Mouse (Mus musculus) spleen, adult 2 months (tissue): ENCODE results near the gene Wdr75.

Experiments used
- CTCF ChIP-seq: fragments of 200-500 bp; IDR thresholded peaks from 2 replicates; pipeline ENCODE4 v1.5.1; 2011; ENCODE audit warnings: mild to moderate bottlenecking, inconsistent platforms; ENCODE audit not compliant: insufficient read depth, insufficient read length, insufficient replicate concordance; ENCODE audit errors: extremely low read depth
- POLR2A ChIP-seq: fragments of 200-500 bp; IDR thresholded peaks from 2 replicates; pipeline ENCODE4 v1.6.1; 2011; ENCODE audit warnings: low read depth, low read length, inconsistent platforms

GRCm38 (mm10) chr1:45780606-45781288 lies 14.2 kb upstream of the Wdr75 start:
- no peak for TF ChIP-seq CTCF
- no peak for TF ChIP-seq POLR2A
